Mouse (Mus musculus): ENCODE measurements at regions not wholly inside any gene's neighbourhood (a gene's known extent, or its start where the extent isn't known, plus 50 kb on each side); places are given as distances from the start of the nearest gene placed in this dataset.
A peak's percentile ranks its signal among the peaks of the same experiment; 100 is the strongest.

- H3K79me2 ChIP-seq (ENCODE audit: control insufficient read depth, insufficient read depth, low read length): no peaks in the 10 kb centered on the region
- WGBS: 97% methylated on average over 5 of the region's 5 CpGs
- TF ChIP-seq POLR2A (IDR thresholded peaks at IDR 0.05; ENCODE audit: extremely low read depth, insufficient read depth, low read length) (no peak), CTCF (IDR thresholded peaks at IDR 0.05; ENCODE audit: low read depth, low read length) (no peak)
- no peak overlapping the region for H3K9ac ChIP-seq (ENCODE audit: low read depth, low read length)
- H3K27me3 ChIP-seq (ENCODE audit: control insufficient read depth, insufficient read depth, low read length): no peaks in the 10 kb centered on the region
- H3K27ac ChIP-seq (replicated peaks; ENCODE audit: insufficient read depth, low read depth, low read length): no peak overlapping the region
- H3K4me3 ChIP-seq (ENCODE audit: insufficient read depth, low read depth, low read length): no peak overlapping the region
- H3K36me3 ChIP-seq (ENCODE audit: control insufficient read depth, insufficient read depth, low read length): no peaks in the 10 kb centered on the region
- H3K4me1 ChIP-seq (ENCODE audit: control insufficient read depth, insufficient read depth, low read length): peaks cover 8% of the 10 kb centered on the region
- no peak for DNase-seq (ENCODE audit: extremely low read depth, low read depth, low spot score)
These were observed 121.8 kb downstream of the Btg1 start for GRCm38 (mm10) chr10:96738606-96739005.

- TF ChIP-seq CTCF (IDR thresholded peaks at IDR 0.05; ENCODE audit: low read depth, low read length) (no peak), POLR2A (IDR thresholded peaks at IDR 0.05; ENCODE audit: extremely low read depth, insufficient read depth, low read length) (no peak)
- no peak overlapping the region for H3K27ac ChIP-seq (replicated peaks; ENCODE audit: insufficient read depth, low read depth, low read length)
- H3K79me2 ChIP-seq (ENCODE audit: control insufficient read depth, insufficient read depth, low read length): no peaks in the 10 kb centered on the region
- H3K27me3 ChIP-seq (ENCODE audit: control insufficient read depth, insufficient read depth, low read length): no peaks in the 10 kb centered on the region; the same call in 1 of the 2 replicates
- WGBS: 24% methylated on average over 11 of the region's 11 CpGs
- H3K36me3 ChIP-seq (ENCODE audit: control insufficient read depth, insufficient read depth, low read length): no peaks in the 10 kb centered on the region
- no peak overlapping the region for H3K4me3 ChIP-seq (ENCODE audit: insufficient read depth, low read depth, low read length)
- H3K4me1 ChIP-seq (ENCODE audit: control insufficient read depth, insufficient read depth, low read length): peaks cover 9% of the 10 kb centered on the region
- peak; percentile 62 for DNase-seq (ENCODE audit: extremely low read depth, low read depth, low spot score)
- H3K9ac ChIP-seq (ENCODE audit: low read depth, low read length): no peak overlapping the region
These were observed 127.5 kb downstream of the Btg1 start for GRCm38 (mm10) chr10:96744167-96744777.

GRCm38 (mm10) chr10:96747015-96747663 is 130.3 kb downstream of the Btg1 start:
- Histone ChIP-seq H3K27me3 (ENCODE audit: control insufficient read depth, insufficient read depth, low read length) (no peaks in the 10 kb centered on the region; the same call in 1 of the 2 replicates), H3K4me1 (ENCODE audit: control insufficient read depth, insufficient read depth, low read length) (peaks cover 9% of the 10 kb centered on the region), H3K27ac (replicated peaks; ENCODE audit: insufficient read depth, low read depth, low read length) (no peak overlapping the region), H3K9ac (ENCODE audit: low read depth, low read length) (no peak overlapping the region), H3K79me2 (ENCODE audit: control insufficient read depth, insufficient read depth, low read length) (no peaks in the 10 kb centered on the region), H3K4me3 (ENCODE audit: insufficient read depth, low read depth, low read length) (no peak overlapping the region), H3K36me3 (ENCODE audit: control insufficient read depth, insufficient read depth, low read length) (no peaks in the 10 kb centered on the region)
- 89% methylated on average over 9 of the region's 9 CpGs for WGBS
- no peak for TF ChIP-seq CTCF (IDR thresholded peaks at IDR 0.05; ENCODE audit: low read depth, low read length)
- TF ChIP-seq POLR2A (IDR thresholded peaks at IDR 0.05; ENCODE audit: extremely low read depth, insufficient read depth, low read length): no peak
- no peak for DNase-seq (ENCODE audit: extremely low read depth, low read depth, low spot score)

GRCm38 (mm10) chr10:96750861-96751260 is 134.1 kb downstream of the Btg1 start:
- WGBS: 68% methylated on average over 5 of the region's 5 CpGs
- Histone ChIP-seq H3K4me3 (ENCODE audit: insufficient read depth, low read depth, low read length) (no peak overlapping the region), H3K4me1 (ENCODE audit: control insufficient read depth, insufficient read depth, low read length) (no peaks in the 10 kb centered on the region), H3K79me2 (ENCODE audit: control insufficient read depth, insufficient read depth, low read length) (no peaks in the 10 kb centered on the region), H3K27me3 (ENCODE audit: control insufficient read depth, insufficient read depth, low read length) (no peaks in the 10 kb centered on the region; the same call in 1 of the 2 replicates), H3K36me3 (ENCODE audit: control insufficient read depth, insufficient read depth, low read length) (no peaks in the 10 kb centered on the region), H3K27ac (replicated peaks; ENCODE audit: insufficient read depth, low read depth, low read length) (no peak overlapping the region), H3K9ac (ENCODE audit: low read depth, low read length) (no peak overlapping the region)
- TF ChIP-seq CTCF (IDR thresholded peaks at IDR 0.05; ENCODE audit: low read depth, low read length) (no peak), POLR2A (IDR thresholded peaks at IDR 0.05; ENCODE audit: extremely low read depth, insufficient read depth, low read length) (no peak)
- no peak for DNase-seq (ENCODE audit: extremely low read depth, low read depth, low spot score)

GRCm38 (mm10) chr10:96751580-96752264 is 134.9 kb downstream of the Btg1 start:
- peak; percentile 10 for DNase-seq (ENCODE audit: extremely low read depth, low read depth, low spot score)
- Histone ChIP-seq H3K27me3 (ENCODE audit: control insufficient read depth, insufficient read depth, low read length) (no peaks in the 10 kb centered on the region), H3K4me1 (ENCODE audit: control insufficient read depth, insufficient read depth, low read length) (no peaks in the 10 kb centered on the region), H3K79me2 (ENCODE audit: control insufficient read depth, insufficient read depth, low read length) (no peaks in the 10 kb centered on the region), H3K36me3 (ENCODE audit: control insufficient read depth, insufficient read depth, low read length) (no peaks in the 10 kb centered on the region), H3K4me3 (ENCODE audit: insufficient read depth, low read depth, low read length) (no peak overlapping the region), H3K27ac (replicated peaks; ENCODE audit: insufficient read depth, low read depth, low read length) (no peak overlapping the region), H3K9ac (ENCODE audit: low read depth, low read length) (no peak overlapping the region)
- 26% methylated on average over 12 of the region's 12 CpGs for WGBS
- no peak for TF ChIP-seq POLR2A (IDR thresholded peaks at IDR 0.05; ENCODE audit: extremely low read depth, insufficient read depth, low read length)
- TF ChIP-seq CTCF (IDR thresholded peaks at IDR 0.05; ENCODE audit: low read depth, low read length): no peak

Data from liver, adult 2 months (tissue).